ENCODE assay signal across 27 mouse cellular contexts in genomic region chr5:100700861-100701620, GRCm38 (mm10). TPM values are rescaled to one million over a fixed set of nuclear protein-coding genes. Genes with fewer than 3 reads are reported as not detected.
DNase-seq lines count a peak whose midpoint lies in the region; ATAC-seq lines count a peak whose summit lies in the region.
"Had no signal": no experiment of that assay in that cellular context is flagged by ENCODE, and none has a peak within 500 bp of the region (broad histone marks: within the 10 kb centered on the region; RNA-seq: fewer than 3 reads in every experiment).

No protein-coding gene starts in this region.

- no peaks in the 10 kb centered on the region for H3K36me3 ChIP-seq in midbrain, embryonic 16.5 days (ENCODE audit: control insufficient read depth, insufficient read depth, low read length)
- H3K36me3 ChIP-seq: embryonic facial prominence, embryonic 13.5 days; embryonic facial prominence, embryonic 15.5 days; forebrain, embryonic 10.5 days; forebrain, embryonic 12.5 days had no signal

- no peak for ATAC-seq in midbrain, embryonic 16.5 days
- ATAC-seq: CD4-positive, CD25-positive, alpha-beta regulatory T cell, adult 4 months; forebrain, embryonic 14.5 days; forebrain, embryonic 16.5 days had no signal

- H3K9me3 ChIP-seq in midbrain, embryonic 16.5 days (replicated peaks; ENCODE audit: control insufficient read depth, low read length, poor library complexity, severe bottlenecking) = no peaks in the 10 kb centered on the region
- H3K9me3 ChIP-seq: embryonic facial prominence, embryonic 13.5 days; embryonic facial prominence, embryonic 15.5 days; forebrain, embryonic 10.5 days; forebrain, embryonic 12.5 days had no signal

- WGBS in midbrain, embryonic 16.5 days = 92% methylated on average over 12 of the region's 13 CpGs

- H3K9ac ChIP-seq in midbrain, embryonic 16.5 days (ENCODE audit: low read depth, low read length) = no peak overlapping the region
- H3K9ac ChIP-seq: embryonic facial prominence, embryonic 13.5 days; embryonic facial prominence, embryonic 15.5 days; forebrain, embryonic 12.5 days had no signal

- H3K4me3 ChIP-seq in midbrain, embryonic 16.5 days (ENCODE audit: low read depth, low read length) = no peak overlapping the region
- H3K4me3 ChIP-seq: embryonic facial prominence, embryonic 13.5 days; embryonic facial prominence, embryonic 15.5 days; erythroblast, embryonic 14.5 days; forebrain, embryonic 10.5 days; forebrain, embryonic 12.5 days had no signal

- intact Hi-C loops in heart, postnatal 36 days (cut with DNase I) = no loop called here

- no peak overlapping the region for H3K27ac ChIP-seq in midbrain, embryonic 16.5 days (ENCODE audit: low read length)
- H3K27ac ChIP-seq: embryonic facial prominence, embryonic 13.5 days; embryonic facial prominence, embryonic 15.5 days; forebrain, embryonic 10.5 days; forebrain, embryonic 12.5 days had no signal

- peak; percentile 79 for DNase-seq in heart, adult 11 months
- DNase-seq in heart, postnatal 36 days = no peak
- DNase-seq in retina, adult 2 months (ENCODE audit: low read depth, low spot score) = peak; percentile 18
- DNase-seq in retina, embryonic 14.5 days (ENCODE audit: low spot score) = no peak
- peak; percentile 53 for DNase-seq in ZHBTc4 (ENCODE audit: low read depth, low spot score)
- DNase-seq in right cerebral cortex, adult 2 months (ENCODE audit: low spot score in 2 of 2) = no peak
- DNase-seq: adrenal gland, adult 8-10 months; adrenal gland, postnatal 14 days; B cell, adult 2 months; cerebellum, adult 11 months; cerebellum, adult 18-20 months; cerebellum, adult 8-10 months; cerebellum, adult 9-11 months; cerebellum, postnatal 14 days; cerebellum, postnatal 36 days; embryo, embryonic 11 days had no signal

- H3K4me2 ChIP-seq in midbrain, embryonic 16.5 days (ENCODE audit: low read length) = no peak overlapping the region
- H3K4me2 ChIP-seq: embryonic facial prominence, embryonic 13.5 days; embryonic facial prominence, embryonic 15.5 days; forebrain, embryonic 12.5 days had no signal

- H3K4me1 ChIP-seq in midbrain, embryonic 16.5 days (ENCODE audit: control insufficient read depth, insufficient read depth, low read length) = no peaks in the 10 kb centered on the region
- H3K4me1 ChIP-seq: embryonic facial prominence, embryonic 13.5 days; embryonic facial prominence, embryonic 15.5 days; forebrain, embryonic 10.5 days; forebrain, embryonic 12.5 days had no signal

- no peaks in the 10 kb centered on the region for H3K27me3 ChIP-seq in midbrain, embryonic 16.5 days (ENCODE audit: control insufficient read depth, insufficient read depth, low read depth, low read length)
- H3K27me3 ChIP-seq: CH12.LX; embryonic facial prominence, embryonic 13.5 days; embryonic facial prominence, embryonic 15.5 days; forebrain, embryonic 12.5 days had no signal

RNA-seq across cellular contexts. Expression of gene Hpse, which starts 18.5 kb away (rescaled TPM):
- total RNA-seq in heart, postnatal 36 days (2021) = 1 to 10 TPM in 1 of 2 experiments, under 1 TPM in 1; 0.97 to 1.3 TPM
- 0.24 and 0.27 TPM in 2 replicates for polyA plus RNA-seq in midbrain, embryonic 16.5 days (2015; fragmentation: Nextera tagmentation; extraction: Ambion mirVana)
- total RNA-seq: MEL had no signal
- polyA plus RNA-seq: erythroblast, embryonic 14.5 days had no signal

RNA-seq across cellular contexts. Expression of gene Coq2, which starts 26.1 kb away (rescaled TPM):
- 10 to 100 TPM; 97.4 to 98.2 TPM for total RNA-seq in heart, postnatal 36 days (2021)
- polyA plus RNA-seq in midbrain, embryonic 16.5 days (2015; fragmentation: Nextera tagmentation; extraction: Ambion mirVana) = 46.1 and 48.2 TPM in 2 replicates

Comparison
In these comparisons a context has a peak if more than half of its experiments do, and no peak if none do; other contexts are left out.
1. DNase-seq: peak in heart, adult 11 months (single experiment), retina, adult 2 months (single experiment) and ZHBTc4 (single experiment); none in heart, postnatal 36 days (0 of 2), retina, embryonic 14.5 days (single experiment) and right cerebral cortex, adult 2 months (0 of 2).